Mouse (Mus musculus): ENCODE measurements around the gene Cyb5r2. TPM values are rescaled to one million over a fixed set of nuclear protein-coding genes. Genes with fewer than 3 reads are reported as not detected.

Cyb5r2 gene
- polyA plus RNA-seq, 1 experiment, result 0.63 TPM

DNA sequence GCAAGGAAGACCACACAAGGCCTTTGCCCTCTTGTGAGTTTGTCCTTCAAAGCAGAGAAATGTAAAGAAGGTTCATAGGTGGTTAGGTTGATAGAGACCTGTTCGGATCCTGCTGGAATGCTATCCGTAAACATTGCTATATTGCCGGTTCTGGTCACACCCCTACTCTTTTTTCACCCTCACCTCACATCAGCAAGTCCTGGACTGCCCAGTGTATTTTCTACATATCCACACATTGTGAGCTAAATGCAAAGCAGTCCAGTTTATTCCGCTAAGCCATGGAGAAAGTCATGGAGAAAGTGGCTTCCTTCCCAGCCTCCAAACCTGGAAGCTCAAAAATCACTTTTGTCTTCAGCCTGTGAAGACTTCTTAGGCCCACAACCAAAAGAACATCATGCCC lies 8.1 kb downstream of the Cyb5r2 start:
- no peaks in the 10 kb centered on the region for H3K27me3 ChIP-seq (ENCODE audit: control insufficient read depth, insufficient read depth, low read length, poor library complexity, severe bottlenecking)
- no peak overlapping the region for H3K4me3 ChIP-seq (ENCODE audit: low read depth, low read length)
- no peak overlapping the region for H3K9ac ChIP-seq (ENCODE audit: low read depth, poor library complexity, severe bottlenecking)
- H3K27ac ChIP-seq (ENCODE audit: insufficient read depth, low read length), result no peak overlapping the region
- no peaks in the 10 kb centered on the region for H3K36me3 ChIP-seq (ENCODE audit: control insufficient read depth, insufficient read depth, low read length, poor library complexity, severe bottlenecking)
- H3K4me1 ChIP-seq (ENCODE audit: control insufficient read depth, insufficient read depth, low read length), result no peaks in the 10 kb centered on the region
- TF ChIP-seq POLR2A (IDR thresholded peaks at IDR 0.05; ENCODE audit: insufficient read depth, low read length) (no peak), CTCF (IDR thresholded peaks at IDR 0.05; ENCODE audit: low read depth, low read length) (no peak), EP300 (IDR thresholded peaks at IDR 0.05; ENCODE audit: insufficient read depth, low read depth, low read length) (no peak)
- H3K9me3 ChIP-seq (replicated peaks; ENCODE audit: control insufficient read depth, insufficient read depth, low read length, poor library complexity, severe bottlenecking), result no peaks in the 10 kb centered on the region

DNA sequence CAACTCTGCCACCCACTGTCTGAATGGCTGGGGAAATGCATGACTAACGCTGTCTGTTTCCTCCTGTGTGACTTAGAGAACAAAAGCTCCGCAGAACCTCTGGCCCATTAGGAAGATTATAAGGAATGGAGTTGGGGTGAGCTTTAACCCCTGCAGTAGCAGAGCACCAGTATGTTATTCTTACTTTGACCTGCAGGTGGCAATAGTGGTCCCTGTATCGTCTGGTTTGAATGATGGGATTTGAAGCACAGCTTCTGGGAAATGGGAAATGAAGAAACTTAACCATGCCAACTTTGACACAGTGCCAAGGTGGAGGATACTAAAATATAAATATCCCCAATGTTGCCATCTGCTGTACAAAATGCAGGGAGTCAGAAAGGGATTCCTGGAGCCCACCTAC lies 8.6 kb downstream of the Cyb5r2 start:
- no peaks in the 10 kb centered on the region for H3K36me3 ChIP-seq (ENCODE audit: control insufficient read depth, insufficient read depth, low read length, poor library complexity, severe bottlenecking)
- TF ChIP-seq CTCF (IDR thresholded peaks at IDR 0.05; ENCODE audit: low read depth, low read length) (no peak), POLR2A (IDR thresholded peaks at IDR 0.05; ENCODE audit: insufficient read depth, low read length) (no peak), EP300 (IDR thresholded peaks at IDR 0.05; ENCODE audit: insufficient read depth, low read depth, low read length) (no peak)
- H3K9me3 ChIP-seq (replicated peaks; ENCODE audit: control insufficient read depth, insufficient read depth, low read length, poor library complexity, severe bottlenecking), result no peaks in the 10 kb centered on the region
- no peak overlapping the region for H3K27ac ChIP-seq (ENCODE audit: insufficient read depth, low read length)
- H3K4me3 ChIP-seq (ENCODE audit: low read depth, low read length), result no peak overlapping the region
- no peak overlapping the region for H3K9ac ChIP-seq (ENCODE audit: low read depth, poor library complexity, severe bottlenecking)
- no peaks in the 10 kb centered on the region for H3K4me1 ChIP-seq (ENCODE audit: control insufficient read depth, insufficient read depth, low read length)
- no peaks in the 10 kb centered on the region for H3K27me3 ChIP-seq (ENCODE audit: control insufficient read depth, insufficient read depth, low read length, poor library complexity, severe bottlenecking)

DNA sequence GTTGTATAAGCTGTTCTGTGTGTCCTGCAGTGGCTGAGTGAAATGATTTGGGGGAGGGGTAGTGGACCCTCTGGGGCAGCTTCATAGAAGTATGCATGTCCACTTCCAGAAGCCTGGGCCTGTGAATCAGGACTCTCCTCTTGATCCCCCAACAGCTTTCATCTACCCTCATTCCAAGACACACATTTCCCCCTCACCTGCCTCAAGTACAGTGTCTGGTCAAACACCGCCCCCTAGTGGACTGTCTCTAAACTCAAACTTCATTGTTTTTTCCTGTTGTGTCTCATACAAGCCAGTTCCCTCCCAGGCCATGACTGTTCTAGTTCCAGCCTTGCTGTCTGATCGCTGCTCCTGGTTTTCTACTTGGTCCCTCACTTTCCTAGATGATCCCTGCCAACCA lies 9.9 kb downstream of the Cyb5r2 start:
- Histone ChIP-seq H3K36me3 (ENCODE audit: control insufficient read depth, insufficient read depth, low read length, poor library complexity, severe bottlenecking) (no peaks in the 10 kb centered on the region), H3K27me3 (ENCODE audit: control insufficient read depth, insufficient read depth, low read length, poor library complexity, severe bottlenecking) (no peaks in the 10 kb centered on the region), H3K27ac (ENCODE audit: insufficient read depth, low read length) (no peak overlapping the region), H3K4me1 (ENCODE audit: control insufficient read depth, insufficient read depth, low read length) (no peaks in the 10 kb centered on the region), H3K4me3 (ENCODE audit: low read depth, low read length) (no peak overlapping the region), H3K9ac (ENCODE audit: low read depth, poor library complexity, severe bottlenecking) (no peak overlapping the region), H3K9me3 (replicated peaks; ENCODE audit: control insufficient read depth, insufficient read depth, low read length, poor library complexity, severe bottlenecking) (no peaks in the 10 kb centered on the region)
- TF ChIP-seq EP300 (IDR thresholded peaks at IDR 0.05; ENCODE audit: insufficient read depth, low read depth, low read length) (no peak), POLR2A (IDR thresholded peaks at IDR 0.05; ENCODE audit: insufficient read depth, low read length) (no peak), CTCF (IDR thresholded peaks at IDR 0.05; ENCODE audit: low read depth, low read length) (peak; percentile 36)

DNA sequence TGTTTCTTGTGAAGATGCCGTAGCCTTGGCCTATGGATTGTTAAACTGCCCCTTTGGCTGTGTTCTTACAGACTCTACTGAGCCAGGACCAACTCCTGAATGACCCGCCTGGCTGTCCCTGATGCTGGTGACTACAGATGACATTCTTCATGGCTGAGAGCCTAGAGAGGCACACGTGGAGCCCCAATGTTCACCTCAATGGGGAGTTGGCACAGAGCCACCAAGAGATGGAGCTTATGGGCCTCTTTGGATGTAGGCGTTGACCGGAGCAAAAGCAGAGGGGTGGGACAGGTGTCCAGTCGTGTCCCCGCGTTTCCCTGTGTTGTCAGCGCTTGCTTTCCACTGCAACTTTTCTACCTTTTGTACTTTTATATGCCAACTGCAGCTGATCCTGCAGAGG lies 10.4 kb downstream of the Cyb5r2 start:
- Histone ChIP-seq H3K27me3 (ENCODE audit: control insufficient read depth, insufficient read depth, low read length, poor library complexity, severe bottlenecking) (no peaks in the 10 kb centered on the region), H3K9me3 (replicated peaks; ENCODE audit: control insufficient read depth, insufficient read depth, low read length, poor library complexity, severe bottlenecking) (no peaks in the 10 kb centered on the region), H3K4me1 (ENCODE audit: control insufficient read depth, insufficient read depth, low read length) (no peaks in the 10 kb centered on the region), H3K9ac (ENCODE audit: low read depth, poor library complexity, severe bottlenecking) (no peak overlapping the region), H3K36me3 (ENCODE audit: control insufficient read depth, insufficient read depth, low read length, poor library complexity, severe bottlenecking) (no peaks in the 10 kb centered on the region), H3K27ac (ENCODE audit: insufficient read depth, low read length) (no peak overlapping the region), H3K4me3 (ENCODE audit: low read depth, low read length) (no peak overlapping the region)
- TF ChIP-seq EP300 (IDR thresholded peaks at IDR 0.05; ENCODE audit: insufficient read depth, low read depth, low read length) (no peak), POLR2A (IDR thresholded peaks at IDR 0.05; ENCODE audit: insufficient read depth, low read length) (no peak), CTCF (IDR thresholded peaks at IDR 0.05; ENCODE audit: low read depth, low read length) (no peak)

DNA sequence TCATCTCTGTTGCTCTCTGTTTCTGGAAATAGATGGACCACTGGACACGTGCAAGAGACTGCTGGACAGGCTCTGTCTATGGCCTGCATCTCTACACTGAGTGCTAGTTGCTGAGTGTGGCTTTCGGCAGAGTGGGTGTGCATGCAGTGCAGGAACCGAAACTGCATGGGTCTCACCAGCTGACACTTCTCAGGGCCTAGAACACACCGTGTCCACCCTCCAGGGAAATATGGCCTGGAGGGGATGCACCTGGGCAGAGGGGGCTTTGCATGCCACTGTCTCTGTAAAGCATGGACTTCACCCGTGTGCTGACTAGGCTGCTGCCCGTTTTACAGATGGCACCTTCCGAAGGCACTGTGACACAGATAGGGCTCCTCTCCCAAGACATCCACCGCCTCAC lies 11.8 kb downstream of the Cyb5r2 start:
- no peaks in the 10 kb centered on the region for H3K9me3 ChIP-seq (replicated peaks; ENCODE audit: control insufficient read depth, insufficient read depth, low read length, poor library complexity, severe bottlenecking)
- no peaks in the 10 kb centered on the region for H3K27me3 ChIP-seq (ENCODE audit: control insufficient read depth, insufficient read depth, low read length, poor library complexity, severe bottlenecking)
- H3K36me3 ChIP-seq (ENCODE audit: control insufficient read depth, insufficient read depth, low read length, poor library complexity, severe bottlenecking), result no peaks in the 10 kb centered on the region
- H3K4me1 ChIP-seq (ENCODE audit: control insufficient read depth, insufficient read depth, low read length), result no peaks in the 10 kb centered on the region
- H3K27ac ChIP-seq (ENCODE audit: insufficient read depth, low read length), result no peak overlapping the region
- TF ChIP-seq EP300 (IDR thresholded peaks at IDR 0.05; ENCODE audit: insufficient read depth, low read depth, low read length) (no peak), POLR2A (IDR thresholded peaks at IDR 0.05; ENCODE audit: insufficient read depth, low read length) (no peak), CTCF (IDR thresholded peaks at IDR 0.05; ENCODE audit: low read depth, low read length) (no peak)
- H3K9ac ChIP-seq (ENCODE audit: low read depth, poor library complexity, severe bottlenecking), result no peak overlapping the region
- H3K4me3 ChIP-seq (ENCODE audit: low read depth, low read length), result no peak overlapping the region

DNA sequence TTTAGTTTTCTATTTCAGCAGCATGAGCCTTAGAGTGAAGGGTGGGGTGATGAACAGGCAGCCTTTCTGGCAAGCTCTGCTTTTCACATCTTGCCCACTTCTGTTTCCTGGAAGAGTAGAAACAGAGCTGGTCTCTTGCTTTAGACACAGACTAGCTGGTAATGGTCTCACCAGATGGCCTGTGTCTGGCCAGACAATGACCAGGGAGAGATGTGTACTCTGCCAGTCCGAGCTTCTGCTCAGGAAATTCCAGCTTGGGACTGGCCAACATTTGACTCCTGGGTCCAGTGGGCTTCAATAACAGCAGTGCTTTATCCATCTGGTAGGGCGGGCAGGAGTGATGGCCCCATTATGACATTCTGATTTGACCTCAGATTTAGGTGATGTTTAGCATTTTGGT lies 12.7 kb downstream of the Cyb5r2 start:
- Histone ChIP-seq H3K4me1 (ENCODE audit: control insufficient read depth, insufficient read depth, low read length) (no peaks in the 10 kb centered on the region), H3K36me3 (ENCODE audit: control insufficient read depth, insufficient read depth, low read length, poor library complexity, severe bottlenecking) (no peaks in the 10 kb centered on the region), H3K9me3 (replicated peaks; ENCODE audit: control insufficient read depth, insufficient read depth, low read length, poor library complexity, severe bottlenecking) (no peaks in the 10 kb centered on the region), H3K27ac (ENCODE audit: insufficient read depth, low read length) (no peak overlapping the region), H3K4me3 (ENCODE audit: low read depth, low read length) (no peak overlapping the region), H3K27me3 (ENCODE audit: control insufficient read depth, insufficient read depth, low read length, poor library complexity, severe bottlenecking) (no peaks in the 10 kb centered on the region), H3K9ac (ENCODE audit: low read depth, poor library complexity, severe bottlenecking) (no peak overlapping the region)
- TF ChIP-seq CTCF (IDR thresholded peaks at IDR 0.05; ENCODE audit: low read depth, low read length) (no peak), POLR2A (IDR thresholded peaks at IDR 0.05; ENCODE audit: insufficient read depth, low read length) (no peak)
